Mouse (Mus musculus) small intestine, adult 2 months (tissue): ENCODE results near the gene Ube2l3.

Experiments
- CTCF ChIP-seq: fragments of 200-500 bp; IDR thresholded peaks from 2 replicates; pipeline ENCODE4 v1.5.1; 2012; ENCODE audit warnings: low read depth, mild to moderate bottlenecking, control low read depth, inconsistent platforms, low read length, moderate library complexity, mixed read lengths; ENCODE audit not compliant: insufficient replicate concordance, insufficient read length; ENCODE audit errors: extremely low read depth
- POLR2A ChIP-seq: fragments of 200-500 bp; IDR thresholded peaks from 2 replicates; pipeline ENCODE4 v1.6.1; 2012; ENCODE audit warnings: low read depth, mild to moderate bottlenecking, control low read depth, inconsistent platforms, low read length, moderate library complexity

DNA sequence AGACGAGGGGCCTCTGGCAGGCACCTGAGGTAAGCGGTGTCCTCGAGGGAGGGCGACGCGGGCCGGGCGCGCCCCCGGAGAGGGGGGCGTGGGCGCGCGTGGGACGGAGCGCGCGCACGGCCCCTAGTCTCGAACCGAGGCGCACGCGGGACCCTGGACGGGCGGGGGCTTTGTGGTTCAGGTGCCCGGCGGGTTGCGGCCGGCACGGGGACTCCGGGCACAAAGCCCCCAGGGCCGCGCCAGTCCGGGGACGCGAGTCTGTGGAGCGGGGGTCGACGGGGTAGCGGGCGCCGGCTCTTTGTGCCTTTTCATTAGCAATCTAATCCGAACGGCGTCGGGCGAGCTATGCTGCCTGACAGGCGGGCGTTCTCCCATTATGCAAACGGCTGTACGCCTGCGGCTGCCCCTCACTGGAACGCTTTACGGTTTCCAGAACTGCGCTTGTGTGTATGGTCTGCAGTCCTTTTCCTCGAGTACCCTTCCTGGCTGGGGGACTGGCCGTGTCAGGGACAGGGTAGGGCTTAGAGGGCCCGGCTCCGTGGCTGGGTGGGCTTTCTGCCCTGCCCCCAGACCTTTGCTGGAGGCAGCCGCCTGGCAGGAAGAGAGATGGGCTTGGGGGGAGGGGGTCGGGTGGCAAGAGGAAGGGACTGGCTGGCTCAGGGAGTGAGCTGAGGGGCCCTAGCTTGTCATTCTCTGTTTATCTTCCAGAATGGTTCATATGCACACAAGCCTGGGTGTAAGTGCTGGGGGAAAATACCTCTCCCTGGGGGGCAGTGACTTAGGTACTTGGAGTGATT is 31.5 kb upstream of the Ube2l3 start:
- TF ChIP-seq POLR2A = no peak
- no peak for TF ChIP-seq CTCF
